Mouse (Mus musculus) heart, adult 11 months (tissue): ENCODE measurements around the gene Gm14862.

Experiments
- DNase-seq: peaks from one replicate; pipeline ENCODE4 v3.0.0; 2022

Gm14862 gene

GRCm38 (mm10) chrX:9222412-9223221 lies 34.1 kb downstream of the Gm14862 start:
- DNase-seq: peak; percentile 85

GRCm38 (mm10) chrX:9221736-9222135 lies 35.0 kb downstream of the Gm14862 start:
- no peak for DNase-seq

DNA sequence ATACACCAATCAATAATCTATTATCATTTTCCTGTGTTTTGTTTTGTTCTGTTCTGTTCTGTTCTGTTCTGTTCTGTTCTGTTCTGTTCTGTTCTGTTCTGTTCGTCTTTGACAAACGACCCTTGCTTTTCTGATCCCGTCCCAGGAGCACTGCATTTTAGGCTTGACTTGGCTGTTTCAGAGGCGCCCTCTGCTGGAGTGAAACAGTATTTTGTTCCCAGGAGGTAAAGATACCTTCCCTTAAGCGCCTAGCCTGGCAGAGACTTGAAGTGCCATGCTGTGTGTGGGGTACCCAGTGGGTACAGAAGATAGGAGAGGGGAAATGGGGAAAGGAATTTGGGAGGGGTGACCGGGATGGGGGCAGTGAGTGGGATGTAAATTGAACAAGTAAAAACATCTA lies 35.5 kb downstream of the Gm14862 start:
- peak; percentile 85 for DNase-seq

GRCm38 (mm10) chrX:9219570-9219969 lies 37.1 kb downstream of the Gm14862 start:
- no peak for DNase-seq

DNA sequence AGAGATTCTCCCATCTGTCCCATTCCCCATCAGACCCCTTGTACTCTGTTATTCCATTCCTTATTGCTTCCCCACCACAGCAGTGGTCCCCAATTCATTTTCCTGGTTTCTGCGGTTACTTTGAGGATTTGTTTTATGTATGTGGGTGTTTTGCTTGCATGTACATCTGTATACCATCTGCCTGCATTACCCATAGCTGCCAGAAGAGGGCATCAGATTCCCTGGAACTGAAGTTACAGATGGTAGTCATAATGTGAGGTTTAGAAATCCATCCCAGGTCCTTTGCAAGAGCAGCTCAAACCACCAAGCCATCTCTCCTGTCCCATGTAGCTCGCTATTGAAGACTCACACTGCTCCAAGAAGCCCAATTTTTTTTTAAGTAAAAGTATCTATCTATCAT lies 40.5 kb downstream of the Gm14862 start:
- no peak for DNase-seq

- peak; percentile 95 for DNase-seq
Measured at GRCm38 (mm10) chrX:9205121-9205520, 51.6 kb downstream of the Gm14862 start.

GRCm38 (mm10) chrX:9202781-9203405 lies 53.8 kb downstream of the Gm14862 start:
- peak; percentile 97 for DNase-seq

GRCm38 (mm10) chrX:9201954-9202353 lies 54.7 kb downstream of the Gm14862 start:
- DNase-seq: no peak
